In genomic region chr1:152687733-152688181, GRCm38 (mm10) we compare ENCODE assay signal across 9 mouse cellular contexts.
DNase-seq lines count a peak whose midpoint lies in the region; ATAC-seq lines count a peak whose summit lies in the region.
"Had no signal": no experiment of that assay in that cellular context is flagged by ENCODE, and none has a peak within 500 bp of the region (broad histone marks: within the 10 kb centered on the region; RNA-seq: fewer than 3 reads in every experiment).

No protein-coding gene starts in this region.

- DNase-seq in heart, adult 8-10 months (ENCODE audit: low spot score): no peak
- no peak for DNase-seq in embryonic facial prominence, embryonic 11.5 days (ENCODE audit: low spot score)
- peak; percentile 26 for DNase-seq in kidney, adult 9 months
- DNase-seq in midbrain, embryonic 14.5 days: no peak
- no peak for DNase-seq in cerebellum, adult 9-11 months
- DNase-seq in layer of hippocampus, postnatal 10 days (ENCODE audit: low spot score in 2 of 2): no peak
- DNase-seq in adrenal gland, adult 18-20 months (ENCODE audit: low spot score in 2 of 2): no peak
- DNase-seq: right cerebral cortex, adult 18-20 months had no signal

- H3K36me3 ChIP-seq in heart, embryonic 14.5 days (ENCODE audit: control insufficient read depth, insufficient read depth, low read length): no peaks in the 10 kb centered on the region
- H3K36me3 ChIP-seq in embryonic facial prominence, embryonic 11.5 days (replicated peaks; ENCODE audit: control insufficient read depth, insufficient read depth, low read depth, low read length): no peaks in the 10 kb centered on the region
- H3K36me3 ChIP-seq in midbrain, embryonic 14.5 days (ENCODE audit: control insufficient read depth, insufficient read depth, low read length): no peaks in the 10 kb centered on the region

- peak overlapping the region; percentile 46 for H3K4me2 ChIP-seq in heart, embryonic 14.5 days (ENCODE audit: low read length)
- H3K4me2 ChIP-seq in embryonic facial prominence, embryonic 11.5 days (ENCODE audit: low read depth, low read length): no peak overlapping the region
- H3K4me2 ChIP-seq in midbrain, embryonic 14.5 days (ENCODE audit: low read length): no peak overlapping the region

- H3K4me3 ChIP-seq in heart, embryonic 14.5 days (ENCODE audit: control insufficient read depth in 1 of 2, insufficient read depth in 1 of 2, low read depth in 1 of 2, low read length in 2 of 2): no peak overlapping the region
- no peak overlapping the region for H3K4me3 ChIP-seq in embryonic facial prominence, embryonic 11.5 days (ENCODE audit: low read depth, low read length)
- H3K4me3 ChIP-seq in midbrain, embryonic 14.5 days (replicated peaks; ENCODE audit: low read depth, low read length): no peak overlapping the region

- ATAC-seq in heart, embryonic 14.5 days (ENCODE audit: insufficient number of reproducible peaks, insufficient read depth, low FRiP score, low read depth): no peak
- peak; percentile 30; the same call in 1 of the 2 replicates for ATAC-seq in embryonic facial prominence, embryonic 11.5 days (replicated peaks; ENCODE audit: insufficient number of reproducible peaks, low FRiP score, low TSS enrichment, low read depth)
- no peak for ATAC-seq in midbrain, embryonic 14.5 days (ENCODE audit: low FRiP score, low TSS enrichment)

- peak overlapping the region; percentile 47 for H3K9ac ChIP-seq in heart, embryonic 14.5 days (ENCODE audit: low read length)
- no peak overlapping the region for H3K9ac ChIP-seq in embryonic facial prominence, embryonic 11.5 days (replicated peaks; ENCODE audit: low read length)
- 0 out of 2 replicates have a peak overlapping the region, but pooled peaks have one; percentile 26 for H3K9ac ChIP-seq in midbrain, embryonic 14.5 days (replicated peaks; ENCODE audit: low read length)

- WGBS in heart, embryonic 14.5 days: 13% methylated on average over 8 of the region's 8 CpGs
- WGBS in embryonic facial prominence, embryonic 11.5 days: 20% methylated on average over 8 of the region's 8 CpGs
- WGBS in midbrain, embryonic 14.5 days: 28% methylated on average over 8 of the region's 8 CpGs

- H3K9me3 ChIP-seq in heart, embryonic 14.5 days (ENCODE audit: control insufficient read depth, low read length): no peaks in the 10 kb centered on the region
- no peaks in the 10 kb centered on the region for H3K9me3 ChIP-seq in embryonic facial prominence, embryonic 11.5 days (replicated peaks; ENCODE audit: control insufficient read depth, low read length)
- H3K9me3 ChIP-seq in midbrain, embryonic 14.5 days (ENCODE audit: control insufficient read depth, low read length): no peaks in the 10 kb centered on the region

- no peaks in the 10 kb centered on the region for H3K27me3 ChIP-seq in heart, embryonic 14.5 days (ENCODE audit: control insufficient read depth, insufficient read depth, low read length)
- no peaks in the 10 kb centered on the region for H3K27me3 ChIP-seq in embryonic facial prominence, embryonic 11.5 days (ENCODE audit: control insufficient read depth, insufficient read depth, low read length)
- no peaks in the 10 kb centered on the region for H3K27me3 ChIP-seq in midbrain, embryonic 14.5 days (ENCODE audit: control insufficient read depth, insufficient read depth, low read length)

- H3K27ac ChIP-seq in heart, embryonic 14.5 days (replicated peaks in 1 of 2; ENCODE audit: control insufficient read depth in 1 of 2, insufficient read depth in 1 of 2, low read depth in 2 of 2, low read length in 2 of 2): peak overlapping the region; percentile 66 to 86
- H3K27ac ChIP-seq in embryonic facial prominence, embryonic 11.5 days (replicated peaks; ENCODE audit: low read depth, low read length): no peak overlapping the region
- no peak overlapping the region for H3K27ac ChIP-seq in midbrain, embryonic 14.5 days (replicated peaks; ENCODE audit: low read depth, low read length)

- peaks cover 36 to 79% of the 10 kb centered on the region in 2 experiments for H3K4me1 ChIP-seq in heart, embryonic 14.5 days (ENCODE audit: control insufficient read depth in 2 of 2, insufficient read depth in 2 of 2, low read length in 2 of 2)
- H3K4me1 ChIP-seq in embryonic facial prominence, embryonic 11.5 days (ENCODE audit: control insufficient read depth, insufficient read depth, low read length): 0 out of 2 replicates have a peak, but pooled peaks cover 4% of the 10 kb centered on the region
- H3K4me1 ChIP-seq in midbrain, embryonic 14.5 days (ENCODE audit: control insufficient read depth, insufficient read depth, low read length): 0 out of 2 replicates have a peak, but pooled peaks cover 7% of the 10 kb centered on the region

Comparison
In these comparisons a context has a peak if more than half of its experiments do, and no peak if none do; other contexts are left out.
1. H3K27ac ChIP-seq: peak in heart, embryonic 14.5 days (2 of 2); none in embryonic facial prominence, embryonic 11.5 days (single experiment) and midbrain, embryonic 14.5 days (single experiment).